Mouse (Mus musculus) adrenal gland, postnatal 10 days (tissue): Measurements from ENCODE around the gene Aym1. TPM values are rescaled to one million over a fixed set of nuclear protein-coding genes. Genes with fewer than 3 reads are reported as not detected.
"Not testable (repeated sequence)": the region's sequence is repeated elsewhere in the genome, so short reads cannot be mapped to it uniquely, and the experiment has no call there.

Experiments used
- DNase-seq: peaks from one replicate; pipeline ENCODE4 v3.0.0; 2021; ENCODE audit warnings: mixed read lengths
- total RNA-seq, 2 experiments: library from RNA; stranded (reverse); gene quantifications; 2 replicates each; pipeline ENCODE4 v1.2.3; 2021

Gene Aym1
- total RNA-seq, 2 experiments from 2014 or later: not detected

GRCm38 (mm10) chr5:113354311-113354710, 2.8 kb upstream of the Aym1 start:
- DNase-seq: no peak

- DNase-seq: no peak
Observed at GRCm38 (mm10) chr5:113357656-113358055, 562 bp downstream of the Aym1 start.

GRCm38 (mm10) chr5:113358833-113359232, 1.7 kb downstream of the Aym1 start:
- DNase-seq: no peak

- no peak for DNase-seq
Observed at GRCm38 (mm10) chr5:113361283-113361682, 4.2 kb downstream of the Aym1 start.

GRCm38 (mm10) chr5:113362258-113362996, 5.3 kb downstream of the Aym1 start:
- DNase-seq: no peak

GRCm38 (mm10) chr5:113363177-113363576, 6.1 kb downstream of the Aym1 start:
- no peak for DNase-seq

GRCm38 (mm10) chr5:113365921-113366320, 8.8 kb downstream of the Aym1 start:
- DNase-seq: peak; percentile 81

GRCm38 (mm10) chr5:113367726-113368125, 10.6 kb downstream of the Aym1 start:
- DNase-seq: not testable (repeated sequence)

GRCm38 (mm10) chr5:113369262-113369868, 12.3 kb downstream of the Aym1 start:
- DNase-seq: no peak

GRCm38 (mm10) chr5:113372449-113372848, 15.4 kb downstream of the Aym1 start:
- no peak for DNase-seq

- DNase-seq: peak; percentile 67
Observed at GRCm38 (mm10) chr5:113372995-113373950, 16.2 kb downstream of the Aym1 start.

- DNase-seq: no peak
Observed at GRCm38 (mm10) chr5:113374290-113374689, 17.2 kb downstream of the Aym1 start.

- peak; percentile 76 for DNase-seq
Observed at GRCm38 (mm10) chr5:113375783-113376182, 18.7 kb downstream of the Aym1 start.

- DNase-seq: no peak
Observed at GRCm38 (mm10) chr5:113376292-113376691, 19.2 kb downstream of the Aym1 start.

GRCm38 (mm10) chr5:113379416-113379815, 22.3 kb downstream of the Aym1 start:
- no peak for DNase-seq

- DNase-seq: no peak
Observed at GRCm38 (mm10) chr5:113380553-113380952, 23.5 kb downstream of the Aym1 start.

- DNase-seq: no peak
Observed at GRCm38 (mm10) chr5:113382580-113382979, 25.5 kb downstream of the Aym1 start.

GRCm38 (mm10) chr5:113393766-113394165, 36.7 kb downstream of the Aym1 start:
- no peak for DNase-seq

- no peak for DNase-seq
Observed at GRCm38 (mm10) chr5:113396286-113396934, 39.3 kb downstream of the Aym1 start.

GRCm38 (mm10) chr5:113397443-113398317, 40.6 kb downstream of the Aym1 start:
- DNase-seq: no peak

GRCm38 (mm10) chr5:113402702-113403101, 45.6 kb downstream of the Aym1 start:
- no peak for DNase-seq
